Mouse (Mus musculus) forebrain, embryonic 15.5 days (tissue): ENCODE results near the gene Dpagt1. TPM values are rescaled to one million over a fixed set of nuclear protein-coding genes. Genes with fewer than 3 reads are reported as not detected.
"Not testable (repeated sequence)": the region's sequence is repeated elsewhere in the genome, so short reads cannot be mapped to it uniquely, and the experiment has no call there.

Experiments used
- ATAC-seq: fragments of 200-750 bp; cut with Nextera tagmentation; replicated peaks from 2 replicates; pipeline ENCODE4 v1.8.0; 2017; ENCODE audit warnings: mild to moderate bottlenecking, moderate TSS enrichment, moderate library complexity
- H3K27ac ChIP-seq: fragments of 300-500 bp; sonication (generic); replicated peaks from 2 replicates; pipeline ENCODE4 v1.5.1; 2015; ENCODE audit warnings: mild to moderate bottlenecking, inconsistent platforms
- H3K27me3 ChIP-seq: fragments of 300-500 bp; sonication (generic); 2 replicates; pipeline ENCODE4 v1.6.1; 2015; ENCODE audit warnings: inconsistent platforms
- H3K36me3 ChIP-seq: fragments of 300-500 bp; sonication (generic); 2 replicates; pipeline ENCODE4 v1.6.1; 2015; ENCODE audit warnings: mild to moderate bottlenecking, inconsistent platforms
- H3K4me1 ChIP-seq: fragments of 300-500 bp; sonication (generic); 2 replicates; pipeline ENCODE4 v1.6.1; 2015; ENCODE audit warnings: inconsistent platforms
- H3K4me2 ChIP-seq: fragments of 300-500 bp; sonication (generic); replicated peaks from 2 replicates; pipeline ENCODE4 v1.6.1; 2015; ENCODE audit warnings: mild to moderate bottlenecking, inconsistent platforms
- H3K4me3 ChIP-seq: fragments of 300-500 bp; sonication (generic); 2 replicates; pipeline ENCODE4 v1.5.1; 2015; ENCODE audit warnings: mild to moderate bottlenecking, inconsistent platforms
- H3K9ac ChIP-seq: fragments of 300-500 bp; sonication (generic); replicated peaks from 2 replicates; pipeline ENCODE4 v1.6.1; 2015; ENCODE audit warnings: mild to moderate bottlenecking, inconsistent platforms
- H3K9me3 ChIP-seq: fragments of 300-500 bp; sonication (generic); 2 replicates; pipeline ENCODE4 v1.6.1; 2016; ENCODE audit warnings: inconsistent platforms
- WGBS: fragments of 180-500 bp; shearing (Covaris S2); methylation state at CpG from one replicate; pipeline ENCODE4 v1.1.7; 2015; ENCODE audit warnings: mixed read lengths; 5-methylcytosine and 5-hydroxymethylcytosine counted together
- polyA plus RNA-seq: library from polyadenylated mRNA; unstranded; fragments of >200 nt; fragmentation: Nextera tagmentation; extraction: Ambion mirVana; gene quantifications from 2 replicates; pipeline ENCODE4 v1.2.1, GENCODE M21; 2015

Gene Dpagt1
- polyA plus RNA-seq = 32.2 and 32.5 TPM in 2 replicates

- peak; percentile 17; the same call in 1 of the 2 replicates for ATAC-seq
- peak within 1 kb of the TSS; percentile 74 for H3K4me2 ChIP-seq
- H3K4me3 ChIP-seq = peak within 1 kb of the TSS; percentile 83
- 2% methylated on average over 12 of the region's 12 CpGs for WGBS
- H3K36me3 ChIP-seq = peaks cover 12% of the 10 kb centered on the region
- peak within 1 kb of the TSS; percentile 84 for H3K9ac ChIP-seq
- no peaks in the 10 kb centered on the region for H3K9me3 ChIP-seq
- H3K27ac ChIP-seq = peak within 1 kb of the TSS; percentile 87
- H3K4me1 ChIP-seq = peaks cover 21% of the 10 kb centered on the region
- no peaks in the 10 kb centered on the region for H3K27me3 ChIP-seq
Observed at GRCm38 (mm10) chr9:44325768-44326370, at the start of gene Dpagt1. Gene Dpagt1, plus strand, starts transcription at chr9:44326019.

- Histone ChIP-seq H3K9ac (no peak overlapping the region), H3K4me3 (no peak overlapping the region), H3K27me3 (no peaks in the 10 kb centered on the region), H3K36me3 (peaks cover 25% of the 10 kb centered on the region; the same call in 1 of the 2 replicates), H3K9me3 (no peaks in the 10 kb centered on the region), H3K4me1 (peaks cover 12% of the 10 kb centered on the region), H3K27ac (no peak overlapping the region), H3K4me2 (no peak overlapping the region)
- ATAC-seq = no peak
- whole genome bisulfite sequencing = 80% methylated on average over 5 of the region's 5 CpGs
Observed at GRCm38 (mm10) chr9:44283183-44283582, 42.6 kb upstream of the Dpagt1 start.

- Histone ChIP-seq H3K27me3 (no peaks in the 10 kb centered on the region), H3K27ac (no peak overlapping the region), H3K4me1 (peaks cover 23% of the 10 kb centered on the region), H3K9me3 (no peaks in the 10 kb centered on the region), H3K9ac (no peak overlapping the region; the same call in 1 of the 2 replicates), H3K4me2 (peak overlapping the region; percentile 95), H3K4me3 (peak overlapping the region; percentile 62), H3K36me3 (peaks cover 7% of the 10 kb centered on the region)
- 9% methylated on average over 6 of the region's 6 CpGs for WGBS
- ATAC-seq = no peak
Observed at GRCm38 (mm10) chr9:44286256-44286850, 39.5 kb upstream of the Dpagt1 start.

GRCm38 (mm10) chr9:44287003-44287400 lies 38.8 kb upstream of the Dpagt1 start:
- ATAC-seq = no peak
- no peaks in the 10 kb centered on the region for H3K9me3 ChIP-seq
- H3K27me3 ChIP-seq = no peaks in the 10 kb centered on the region
- peak overlapping the region; percentile 43 for H3K27ac ChIP-seq
- H3K9ac ChIP-seq = peak overlapping the region; percentile 86
- peak overlapping the region; percentile 95 for H3K4me2 ChIP-seq
- H3K36me3 ChIP-seq = peaks cover 10% of the 10 kb centered on the region; the same call in 1 of the 2 replicates
- peak overlapping the region; percentile 62 for H3K4me3 ChIP-seq
- peaks cover 23% of the 10 kb centered on the region for H3K4me1 ChIP-seq
- 5% methylated on average over 11 of the region's 11 CpGs for WGBS

- no peaks in the 10 kb centered on the region for H3K9me3 ChIP-seq
- peak overlapping the region; percentile 95 for H3K4me2 ChIP-seq
- peak overlapping the region; percentile 86 for H3K9ac ChIP-seq
- H3K4me1 ChIP-seq = peaks cover 23% of the 10 kb centered on the region
- H3K27ac ChIP-seq = peak overlapping the region; percentile 43
- WGBS = 1% methylated on average over 47 of the region's 47 CpGs
- ATAC-seq = peak; percentile 66
- H3K4me3 ChIP-seq = peak overlapping the region; percentile 62
- no peaks in the 10 kb centered on the region for H3K27me3 ChIP-seq
- H3K36me3 ChIP-seq = peaks cover 14% of the 10 kb centered on the region
Observed at GRCm38 (mm10) chr9:44287401-44288075, 38.3 kb upstream of the Dpagt1 start.

GRCm38 (mm10) chr9:44288076-44288958 lies 37.5 kb upstream of the Dpagt1 start, which contains the start of gene Abcg4:
Gene Abcg4, minus strand, starts transcription at chr9:44288615.
- peaks cover 20% of the 10 kb centered on the region for H3K36me3 ChIP-seq
- H3K4me1 ChIP-seq = peaks cover 23% of the 10 kb centered on the region
- H3K9ac ChIP-seq = peak within 1 kb of the TSS; percentile 86
- H3K4me3 ChIP-seq = peak within 1 kb of the TSS; percentile 62
- no peaks in the 10 kb centered on the region for H3K9me3 ChIP-seq
- ATAC-seq = peak; percentile 62
- WGBS = under 1% methylated on average over 38 of the region's 38 CpGs
- no peaks in the 10 kb centered on the region for H3K27me3 ChIP-seq
- peak within 1 kb of the TSS; percentile 95 for H3K4me2 ChIP-seq
- H3K27ac ChIP-seq = peak within 1 kb of the TSS; percentile 43

- Histone ChIP-seq H3K4me3 (peak overlapping the region; percentile 62), H3K9ac (peak overlapping the region; percentile 86), H3K9me3 (no peaks in the 10 kb centered on the region), H3K27ac (0 out of 2 replicates have a peak overlapping the region, but pooled peaks have one; percentile 43), H3K4me1 (peaks cover 23% of the 10 kb centered on the region), H3K27me3 (no peaks in the 10 kb centered on the region), H3K36me3 (peaks cover 26% of the 10 kb centered on the region), H3K4me2 (peak overlapping the region; percentile 95)
- no peak for ATAC-seq
- 5% methylated on average over 11 of the region's 11 CpGs for WGBS
Observed at GRCm38 (mm10) chr9:44288959-44289291, 36.9 kb upstream of the Dpagt1 start.

GRCm38 (mm10) chr9:44292490-44292889 lies 33.3 kb upstream of the Dpagt1 start:
- Histone ChIP-seq H3K4me2 (no peak overlapping the region), H3K9ac (no peak overlapping the region), H3K36me3 (peaks cover 59% of the 10 kb centered on the region), H3K4me1 (peaks cover 12% of the 10 kb centered on the region), H3K27me3 (no peaks in the 10 kb centered on the region), H3K9me3 (no peaks in the 10 kb centered on the region), H3K27ac (no peak overlapping the region), H3K4me3 (no peak overlapping the region)
- 63% methylated on average over 3 of the region's 3 CpGs for WGBS
- ATAC-seq = no peak

- Histone ChIP-seq H3K4me1 (peaks cover 13% of the 10 kb centered on the region), H3K36me3 (peaks cover 70% of the 10 kb centered on the region)
- H3K9ac ChIP-seq, H3K4me3 ChIP-seq, ATAC-seq, H3K9me3 ChIP-seq, H3K27me3 ChIP-seq, H3K4me2 ChIP-seq, H3K27ac ChIP-seq: not testable (repeated sequence)
- WGBS = 95% methylated on average over 3 of the region's 3 CpGs
Observed at GRCm38 (mm10) chr9:44300001-44300400, 25.8 kb upstream of the Dpagt1 start.

GRCm38 (mm10) chr9:44305466-44306079 lies 20.2 kb upstream of the Dpagt1 start, which contains the start of gene Hinfp:
Gene Hinfp, minus strand, starts transcription at chr9:44305671.
- H3K4me1 ChIP-seq = peaks cover 13% of the 10 kb centered on the region
- peak within 1 kb of the TSS; percentile 78 for H3K4me3 ChIP-seq
- under 1% methylated on average over 54 of the region's 54 CpGs for WGBS
- H3K9me3 ChIP-seq = no peaks in the 10 kb centered on the region
- no peaks in the 10 kb centered on the region for H3K27me3 ChIP-seq
- peak; percentile 99 for ATAC-seq
- peak within 1 kb of the TSS; percentile 65 for H3K4me2 ChIP-seq
- H3K27ac ChIP-seq = peak within 1 kb of the TSS; percentile 76
- H3K9ac ChIP-seq = peak within 1 kb of the TSS; percentile 91
- H3K36me3 ChIP-seq = peaks cover 22% of the 10 kb centered on the region

GRCm38 (mm10) chr9:44306532-44306931 lies 19.3 kb upstream of the Dpagt1 start:
- H3K4me2 ChIP-seq = no peak overlapping the region
- no peaks in the 10 kb centered on the region for H3K27me3 ChIP-seq
- H3K4me1 ChIP-seq = peaks cover 13% of the 10 kb centered on the region
- peaks cover 12% of the 10 kb centered on the region for H3K36me3 ChIP-seq
- no peak overlapping the region for H3K27ac ChIP-seq
- 87% methylated on average over 6 of the region's 6 CpGs for WGBS
- no peak overlapping the region for H3K9ac ChIP-seq
- no peak for ATAC-seq
- H3K9me3 ChIP-seq = no peaks in the 10 kb centered on the region
- H3K4me3 ChIP-seq = no peak overlapping the region
